Mouse (Mus musculus): Measurements from ENCODE around the gene Traf3ip3.

DNA sequence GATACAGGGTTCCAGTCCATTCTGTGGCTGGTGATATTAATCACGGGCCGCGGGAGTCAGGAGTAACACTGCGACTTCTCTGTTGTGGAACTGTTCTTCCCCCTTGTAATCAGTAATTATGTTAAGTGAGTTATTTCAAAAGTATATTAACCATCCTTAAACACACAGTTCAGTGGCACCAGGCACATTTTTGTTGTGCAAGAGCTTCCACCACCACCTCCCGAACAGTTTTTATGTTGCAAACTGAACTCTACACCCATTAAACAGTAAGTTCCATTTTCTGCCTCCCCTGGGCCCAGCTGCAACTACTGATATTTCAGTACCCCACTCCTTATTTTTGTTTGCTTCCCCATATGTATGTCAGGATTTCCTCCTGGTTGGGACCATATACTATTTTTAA lies 28.1 kb upstream of the Traf3ip3 start:
- TF ChIP-seq USF1 (IDR thresholded peaks at IDR 0.05; ENCODE audit: low read depth, low read length) (no peak), RAD21 (IDR thresholded peaks at IDR 0.05; ENCODE audit: low read depth, low read length) (no peak), MYB (IDR thresholded peaks at IDR 0.05; ENCODE audit: low read depth, low read length) (no peak), MAFK (IDR thresholded peaks at IDR 0.05; ENCODE audit: borderline replicate concordance, low read depth, low read length) (no peak), CHD1 (IDR thresholded peaks at IDR 0.05; ENCODE audit: low read depth, low read length) (no peak), UBTF (IDR thresholded peaks at IDR 0.05; ENCODE audit: borderline replicate concordance, insufficient read depth, low read depth, low read length) (no peak), CHD2 (IDR thresholded peaks at IDR 0.05; ENCODE audit: low read length) (no peak), POLR2A (IDR thresholded peaks at IDR 0.05; ENCODE audit: control insufficient read depth in 1 of 2, insufficient read depth in 1 of 2, low read depth in 1 of 2, low read length in 2 of 2, poor library complexity in 1 of 2) (no peak), CTCF (IDR thresholded peaks at IDR 0.05 in 2 of 3, conservative IDR thresholded peaks at IDR 0.05 in 1 of 3; ENCODE audit: control insufficient read depth in 1 of 3, insufficient read depth in 1 of 3, low read depth in 2 of 3, low read length in 3 of 3, poor library complexity in 1 of 3, severe bottlenecking in 1 of 3) (no peak)

Data from MEL (cell line).